Mouse (Mus musculus): ENCODE data around the gene Zfp580. TPM values are rescaled to one million over a fixed set of nuclear protein-coding genes. Genes with fewer than 3 reads are reported as not detected.
"Not testable (repeated sequence)": the region's sequence is repeated elsewhere in the genome, so short reads cannot be mapped to it uniquely, and the experiment has no call there.

Gene Zfp580
- total RNA-seq (2017) = 0.93 TPM in 1 of 2 replicates, not detected in the other

GRCm38 (mm10) chr7:5051193-5052192 lies at the start of gene Zfp580:
TSS of gene Zfp580 (plus strand) at chr7:5051538.
- peak; percentile 20 for ATAC-seq (ENCODE audit: extremely low read depth, insufficient number of reproducible peaks, low FRiP score, poor library complexity, severe bottlenecking)

- ATAC-seq (ENCODE audit: extremely low read depth, insufficient number of reproducible peaks, low FRiP score, poor library complexity, severe bottlenecking) = not testable (repeated sequence)
These were observed 48.5 kb upstream of the Zfp580 start for GRCm38 (mm10) chr7:5002876-5003275.

- ATAC-seq (ENCODE audit: extremely low read depth, insufficient number of reproducible peaks, low FRiP score, poor library complexity, severe bottlenecking) = no peak
These were observed 43.1 kb upstream of the Zfp580 start for GRCm38 (mm10) chr7:5008229-5008628.

- no peak for ATAC-seq (ENCODE audit: extremely low read depth, insufficient number of reproducible peaks, low FRiP score, poor library complexity, severe bottlenecking)
These were observed 38.4 kb upstream of the Zfp580 start for GRCm38 (mm10) chr7:5012681-5013513.

GRCm38 (mm10) chr7:5014251-5015117 lies 36.9 kb upstream of the Zfp580 start, which contains the start of the genes Zfp524 and Fiz1:
TSS of gene Zfp524 (plus strand) at chr7:5014415.
TSS of gene Fiz1 (minus strand) at chr7:5014697.
- ATAC-seq (ENCODE audit: extremely low read depth, insufficient number of reproducible peaks, low FRiP score, poor library complexity, severe bottlenecking) = peak; percentile 69

- ATAC-seq (ENCODE audit: extremely low read depth, insufficient number of reproducible peaks, low FRiP score, poor library complexity, severe bottlenecking) = peak; percentile 59
These were observed 36.0 kb upstream of the Zfp580 start, which contains the start of gene Gm44973 for GRCm38 (mm10) chr7:5015118-5016001. TSS of gene Gm44973 (plus strand) at chr7:5015496.

- ATAC-seq (ENCODE audit: extremely low read depth, insufficient number of reproducible peaks, low FRiP score, poor library complexity, severe bottlenecking) = no peak
These were observed 35.3 kb upstream of the Zfp580 start for GRCm38 (mm10) chr7:5016057-5016456.

- no peak for ATAC-seq (ENCODE audit: extremely low read depth, insufficient number of reproducible peaks, low FRiP score, poor library complexity, severe bottlenecking)
These were observed 34.4 kb upstream of the Zfp580 start for GRCm38 (mm10) chr7:5016920-5017319.

GRCm38 (mm10) chr7:5017352-5017751 lies 34.0 kb upstream of the Zfp580 start:
- no peak for ATAC-seq (ENCODE audit: extremely low read depth, insufficient number of reproducible peaks, low FRiP score, poor library complexity, severe bottlenecking)

GRCm38 (mm10) chr7:5017931-5018330 lies 33.4 kb upstream of the Zfp580 start:
- ATAC-seq (ENCODE audit: extremely low read depth, insufficient number of reproducible peaks, low FRiP score, poor library complexity, severe bottlenecking) = no peak

- ATAC-seq (ENCODE audit: extremely low read depth, insufficient number of reproducible peaks, low FRiP score, poor library complexity, severe bottlenecking) = not testable (repeated sequence)
These were observed 31.8 kb upstream of the Zfp580 start for GRCm38 (mm10) chr7:5019576-5019975.

- peak; percentile 87 for ATAC-seq (ENCODE audit: extremely low read depth, insufficient number of reproducible peaks, low FRiP score, poor library complexity, severe bottlenecking)
These were observed 31.2 kb upstream of the Zfp580 start, which contains the start of the genes Zfp865 and Ccdc106 for GRCm38 (mm10) chr7:5020000-5020681. TSS of gene Zfp865 (plus strand) at chr7:5020376. TSS of gene Ccdc106 (plus strand) at chr7:5020553.

GRCm38 (mm10) chr7:5020685-5021084 lies 30.7 kb upstream of the Zfp580 start:
- no peak for ATAC-seq (ENCODE audit: extremely low read depth, insufficient number of reproducible peaks, low FRiP score, poor library complexity, severe bottlenecking)

- no peak for ATAC-seq (ENCODE audit: extremely low read depth, insufficient number of reproducible peaks, low FRiP score, poor library complexity, severe bottlenecking)
These were observed 30.1 kb upstream of the Zfp580 start for GRCm38 (mm10) chr7:5021197-5021596.

- ATAC-seq (ENCODE audit: extremely low read depth, insufficient number of reproducible peaks, low FRiP score, poor library complexity, severe bottlenecking) = no peak
These were observed 21.8 kb upstream of the Zfp580 start for GRCm38 (mm10) chr7:5029543-5029942.

- ATAC-seq (ENCODE audit: extremely low read depth, insufficient number of reproducible peaks, low FRiP score, poor library complexity, severe bottlenecking) = no peak
These were observed 21.4 kb upstream of the Zfp580 start for GRCm38 (mm10) chr7:5029946-5030345.

All from neutrophil, adult 5-6 weeks (primary cell).